Mouse (Mus musculus) kidney, embryonic 15.5 days (tissue): Measurements from ENCODE around the gene Slc48a1. TPM values are rescaled to one million over a fixed set of nuclear protein-coding genes. Genes with fewer than 3 reads are reported as not detected.

ENCODE experiments used
- ATAC-seq: fragments of 200-750 bp; cut with Nextera tagmentation; replicated peaks from 2 replicates; pipeline ENCODE4 v1.8.0; 2017; ENCODE audit warnings: moderate TSS enrichment; ENCODE audit not compliant: low FRiP score
- H3K27ac ChIP-seq: fragments of 300-500 bp; sonication (generic); 2 replicates; pipeline ENCODE4 v1.5.1; 2015; ENCODE audit warnings: mild to moderate bottlenecking, inconsistent platforms
- H3K27me3 ChIP-seq: fragments of 300-500 bp; sonication (generic); 2 replicates; pipeline ENCODE4 v1.6.1; 2015; ENCODE audit warnings: inconsistent platforms
- H3K36me3 ChIP-seq: fragments of 300-500 bp; sonication (generic); 2 replicates; pipeline ENCODE4 v1.6.1; 2015; ENCODE audit warnings: inconsistent platforms
- H3K4me1 ChIP-seq: fragments of 300-500 bp; sonication (generic); 2 replicates; pipeline ENCODE4 v1.6.1; 2015; ENCODE audit warnings: inconsistent platforms
- H3K4me2 ChIP-seq: fragments of 300-500 bp; sonication (generic); 2 replicates; pipeline ENCODE4 v1.6.1; 2015; ENCODE audit warnings: moderate library complexity, mild to moderate bottlenecking, inconsistent platforms
- H3K4me3 ChIP-seq: fragments of 300-500 bp; sonication (generic); replicated peaks from 2 replicates; pipeline ENCODE4 v1.5.1; 2015; ENCODE audit warnings: mild to moderate bottlenecking, inconsistent platforms
- H3K9ac ChIP-seq: fragments of 300-500 bp; sonication (generic); 2 replicates; pipeline ENCODE4 v1.6.1; 2015; ENCODE audit warnings: mild to moderate bottlenecking, inconsistent platforms
- H3K9me3 ChIP-seq: fragments of 300-500 bp; sonication (generic); replicated peaks from 2 replicates; pipeline ENCODE4 v1.6.1; 2016; ENCODE audit warnings: inconsistent platforms
- WGBS: fragments of 180-500 bp; shearing (Covaris S2); methylation state at CpG from one replicate; pipeline ENCODE4 v1.1.7; 2015; ENCODE audit warnings: mixed read lengths; 5-methylcytosine and 5-hydroxymethylcytosine counted together
- polyA plus RNA-seq: library from polyadenylated mRNA; unstranded; fragments of >200 nt; fragmentation: Nextera tagmentation; extraction: Ambion mirVana; gene quantifications from 2 replicates; pipeline ENCODE4 v1.2.1, GENCODE M21; 2015

Slc48a1 gene
- polyA plus RNA-seq, 1 experiment from 2014 or later = 58.8 TPM

DNA sequence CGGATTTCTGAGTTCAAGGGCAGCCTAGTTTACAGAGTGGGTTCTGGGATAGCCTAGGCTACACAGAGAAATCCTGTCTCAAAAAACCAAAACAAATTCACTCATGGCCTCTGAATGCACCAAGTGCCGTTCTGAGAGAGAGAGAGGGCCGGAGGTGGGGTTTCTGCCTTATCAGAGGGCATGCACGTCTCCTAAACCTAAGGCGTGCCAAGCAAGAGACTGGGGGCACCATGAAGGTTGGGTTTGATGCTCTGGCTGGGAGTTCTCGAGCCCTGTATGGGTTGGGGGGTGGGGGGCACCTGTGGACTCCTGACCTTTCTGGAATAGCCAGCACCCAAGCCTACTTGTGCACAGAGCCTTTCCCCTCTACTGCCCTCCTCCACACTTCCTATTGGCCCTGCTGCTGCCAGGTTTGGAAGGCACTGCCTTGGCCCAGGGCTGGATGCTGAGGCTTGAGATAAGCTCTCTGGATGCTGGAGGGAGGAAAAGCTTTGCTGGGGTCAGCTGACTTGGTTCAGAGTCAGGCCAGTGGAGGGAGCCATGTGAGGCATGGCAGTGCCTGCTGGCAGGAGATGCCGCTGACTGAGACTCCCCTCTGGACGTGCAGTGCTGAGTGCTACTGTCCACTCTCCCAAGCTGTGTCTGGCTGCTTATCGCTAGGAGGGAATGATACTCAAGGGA lies 7.6 kb downstream of the Slc48a1 start:
- no peak overlapping the region for H3K9ac ChIP-seq
- peaks cover 5% of the 10 kb centered on the region; the same call in 1 of the 2 replicates for H3K36me3 ChIP-seq
- H3K9me3 ChIP-seq = no peaks in the 10 kb centered on the region
- H3K27me3 ChIP-seq = peaks cover 6% of the 10 kb centered on the region; the same call in 1 of the 2 replicates
- H3K4me1 ChIP-seq = peaks cover 69% of the 10 kb centered on the region
- no peak overlapping the region for H3K27ac ChIP-seq
- no peak overlapping the region for H3K4me3 ChIP-seq
- ATAC-seq = no peak
- 83% methylated on average over 9 of the region's 9 CpGs for WGBS
- H3K4me2 ChIP-seq = no peak overlapping the region

DNA sequence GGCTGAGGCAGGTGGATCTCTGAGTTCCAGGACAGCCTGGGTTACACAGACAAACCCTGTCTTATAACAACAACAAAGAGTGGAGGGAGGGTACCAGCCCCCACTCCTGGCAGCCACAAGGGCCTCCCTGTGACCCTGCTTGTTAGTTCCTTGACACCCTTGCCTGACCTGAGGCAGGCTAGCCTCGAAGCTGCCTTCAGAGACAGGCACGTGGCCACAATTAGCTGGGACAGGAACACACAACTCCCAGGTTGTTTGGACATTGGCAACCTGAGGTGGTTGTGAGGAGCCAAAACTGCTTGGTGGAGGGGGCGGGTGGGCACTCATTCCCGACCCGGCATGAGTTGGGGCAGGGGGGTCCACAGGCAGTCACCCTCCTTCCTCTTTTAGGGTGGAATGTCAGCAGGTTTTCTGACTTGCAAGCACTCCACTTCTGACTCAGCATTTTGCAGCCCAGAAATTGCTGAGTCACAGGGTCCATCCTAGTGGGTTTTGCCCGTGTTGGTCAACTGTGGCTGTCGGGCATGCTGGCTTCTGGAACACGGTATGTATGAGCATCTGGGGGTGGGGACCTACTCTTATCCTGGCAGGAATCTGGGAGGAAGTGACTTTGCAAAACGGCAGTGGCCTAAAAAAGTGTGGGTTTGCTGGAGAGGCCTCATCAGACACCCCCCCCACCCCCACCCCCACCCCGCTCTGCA lies 8.2 kb downstream of the Slc48a1 start:
- Histone ChIP-seq H3K4me2 (no peak overlapping the region), H3K9ac (no peak overlapping the region), H3K27ac (no peak overlapping the region), H3K4me3 (no peak overlapping the region), H3K4me1 (peaks cover 63% of the 10 kb centered on the region), H3K27me3 (peaks cover 6% of the 10 kb centered on the region; the same call in 1 of the 2 replicates), H3K9me3 (no peaks in the 10 kb centered on the region), H3K36me3 (peaks cover 11% of the 10 kb centered on the region; the same call in 1 of the 2 replicates)
- no peak for ATAC-seq
- 74% methylated on average over 10 of the region's 10 CpGs for WGBS

DNA sequence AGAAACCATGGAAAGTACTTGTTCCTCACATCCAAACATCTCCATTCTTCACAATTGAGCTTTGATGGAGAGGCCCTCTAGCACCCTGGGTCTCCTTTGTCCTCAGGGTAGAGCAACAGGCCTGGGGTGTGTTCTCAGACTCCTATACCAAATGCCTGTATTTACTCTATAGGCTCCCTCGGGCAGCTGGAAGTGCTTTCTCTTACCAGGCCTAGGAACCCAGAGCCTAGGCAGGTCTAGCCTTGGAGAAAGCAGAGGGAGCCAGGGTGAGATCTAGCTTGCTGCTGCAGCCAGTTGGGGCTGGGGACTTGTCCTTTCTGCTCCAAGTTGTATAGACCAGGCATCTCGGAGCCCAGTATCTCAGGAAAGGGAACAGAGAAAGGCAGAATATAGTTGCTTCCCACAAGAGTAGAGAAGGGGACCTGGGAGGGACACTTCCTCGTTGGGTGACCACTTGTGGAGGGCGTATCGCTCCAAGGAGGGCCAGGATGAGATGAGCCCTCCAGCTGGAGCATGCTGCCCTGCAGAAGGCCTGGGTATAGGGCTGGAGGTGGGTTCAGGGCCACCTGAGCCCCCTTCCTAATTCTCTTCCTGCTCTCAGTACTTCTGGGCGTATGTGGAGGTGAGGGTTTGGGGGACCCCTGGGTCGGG lies 9.0 kb downstream of the Slc48a1 start:
- Histone ChIP-seq H3K9ac (no peak overlapping the region), H3K27ac (no peak overlapping the region), H3K36me3 (peaks cover 18% of the 10 kb centered on the region), H3K9me3 (no peaks in the 10 kb centered on the region), H3K27me3 (peaks cover 6% of the 10 kb centered on the region; the same call in 1 of the 2 replicates), H3K4me1 (peaks cover 56% of the 10 kb centered on the region), H3K4me3 (no peak overlapping the region), H3K4me2 (no peak overlapping the region)
- WGBS = 76% methylated on average over 7 of the region's 7 CpGs
- no peak for ATAC-seq

DNA sequence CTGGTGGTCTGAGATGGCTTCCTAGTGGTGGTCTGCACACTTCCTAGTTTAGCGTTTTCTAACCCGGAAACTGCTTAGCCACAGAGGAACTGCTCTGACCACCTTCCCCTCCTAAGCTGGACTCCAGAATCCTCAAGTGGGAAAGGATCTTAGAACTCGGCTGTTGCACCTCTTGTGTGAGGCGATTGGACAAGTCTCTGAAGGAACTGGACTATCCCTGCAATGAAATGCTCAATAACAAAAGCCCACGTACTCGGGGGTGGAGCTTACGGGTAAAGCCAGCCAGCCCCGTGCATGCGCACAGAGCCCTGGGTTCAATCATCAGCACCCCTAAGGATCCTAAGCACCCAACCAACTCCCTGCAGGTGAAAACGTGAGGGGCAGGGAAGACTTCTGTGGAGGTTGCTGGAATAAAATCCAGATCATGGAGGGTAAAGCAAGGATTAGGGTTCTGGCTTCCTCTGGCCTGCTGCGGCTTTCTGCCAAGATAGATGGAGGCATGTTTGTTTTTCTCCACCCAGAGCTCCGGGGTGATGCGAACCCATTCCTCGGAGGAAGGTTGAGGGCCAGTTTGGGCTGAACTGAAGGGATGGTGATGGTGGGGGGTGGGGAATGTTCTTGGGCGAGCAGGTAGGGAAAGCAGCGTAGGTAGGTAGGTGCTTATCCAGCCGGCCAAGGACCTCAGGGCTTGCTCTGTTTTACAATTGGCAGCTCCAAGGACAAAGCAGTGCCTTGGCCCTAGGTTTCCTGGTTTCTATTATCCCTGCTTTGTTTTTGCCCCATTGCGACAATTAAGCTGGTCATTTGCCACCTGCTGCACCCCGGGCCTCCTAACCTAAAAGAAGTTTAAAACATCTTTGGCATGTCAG lies 9.7 kb downstream of the Slc48a1 start:
- Histone ChIP-seq H3K4me2 (no peak overlapping the region), H3K4me1 (peaks cover 49% of the 10 kb centered on the region), H3K27me3 (peaks cover 6% of the 10 kb centered on the region; the same call in 1 of the 2 replicates), H3K9me3 (no peaks in the 10 kb centered on the region), H3K27ac (0 out of 2 replicates have a peak overlapping the region, but pooled peaks have one; percentile 14), H3K9ac (no peak overlapping the region), H3K36me3 (peaks cover 25% of the 10 kb centered on the region), H3K4me3 (no peak overlapping the region)
- 67% methylated on average over 19 of the region's 19 CpGs for WGBS
- ATAC-seq = no peak

DNA sequence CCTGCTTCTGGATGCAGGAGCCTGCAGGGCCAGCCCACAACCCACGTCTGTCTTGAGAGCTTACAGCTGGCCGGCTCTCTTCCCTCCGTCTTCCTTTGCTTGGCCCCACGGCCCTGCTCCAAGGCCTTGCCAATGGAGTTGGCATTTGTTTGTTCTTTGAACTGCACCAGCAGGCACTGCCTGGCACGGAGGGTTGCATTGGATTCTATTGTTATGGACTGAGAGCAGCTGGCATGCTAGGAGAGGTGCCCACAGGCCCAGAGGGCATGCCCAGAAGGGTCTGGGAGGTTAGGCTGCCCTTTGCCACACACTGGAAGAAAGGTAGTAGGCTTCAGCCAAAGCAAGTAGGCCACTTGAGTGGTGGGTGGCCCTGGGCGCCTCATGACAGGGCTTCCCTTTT lies 10.5 kb downstream of the Slc48a1 start:
- no peak overlapping the region for H3K4me3 ChIP-seq
- peaks cover 46% of the 10 kb centered on the region for H3K4me1 ChIP-seq
- H3K9me3 ChIP-seq = no peaks in the 10 kb centered on the region
- ATAC-seq = no peak
- peaks cover 33% of the 10 kb centered on the region for H3K36me3 ChIP-seq
- 0 out of 2 replicates have a peak overlapping the region, but pooled peaks have one; percentile 2 for H3K9ac ChIP-seq
- 46% methylated on average over 6 of the region's 6 CpGs for WGBS
- H3K27me3 ChIP-seq = peaks cover 6% of the 10 kb centered on the region; the same call in 1 of the 2 replicates
- H3K4me2 ChIP-seq = no peak overlapping the region
- peak overlapping the region; percentile 14 for H3K27ac ChIP-seq

DNA sequence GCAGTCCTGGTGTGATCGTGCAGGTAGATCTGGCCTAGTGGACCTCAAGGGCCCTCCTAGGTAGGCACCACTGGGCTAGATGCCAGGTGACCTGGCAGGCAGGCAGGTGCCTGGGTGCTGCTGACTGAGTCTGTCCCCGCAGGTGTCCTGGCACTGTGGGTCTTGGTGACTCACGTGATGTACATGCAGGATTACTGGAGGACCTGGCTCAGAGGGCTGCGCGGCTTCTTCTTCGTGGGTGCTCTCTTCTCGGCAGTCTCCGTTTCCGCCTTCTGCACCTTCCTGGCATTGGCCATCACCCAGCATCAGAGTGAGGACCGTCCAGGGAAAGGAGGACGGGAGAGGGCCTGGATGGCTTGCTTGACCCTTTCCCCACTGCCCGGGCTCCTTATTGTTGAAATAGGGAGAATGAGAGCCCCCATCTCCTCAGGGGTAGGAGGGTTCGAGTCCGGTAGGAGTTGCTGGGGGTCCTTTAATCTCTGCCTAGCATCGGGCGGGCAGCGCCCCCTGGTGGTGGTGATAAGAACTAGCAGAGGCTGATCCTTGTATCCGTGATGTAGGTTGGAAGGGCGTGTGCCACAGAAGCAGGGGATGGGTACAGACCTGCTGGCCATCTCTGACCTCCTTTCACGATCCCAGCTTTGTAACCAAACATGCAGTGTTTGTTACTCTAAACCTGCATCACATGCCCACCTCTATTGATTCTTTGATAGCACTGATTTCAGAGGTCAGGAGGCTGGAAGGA lies 11.6 kb downstream of the Slc48a1 start:
- Histone ChIP-seq H3K36me3 (peaks cover 44% of the 10 kb centered on the region), H3K27ac (no peak overlapping the region), H3K9ac (no peak overlapping the region), H3K4me3 (no peak overlapping the region), H3K4me2 (no peak overlapping the region), H3K9me3 (no peaks in the 10 kb centered on the region), H3K4me1 (peaks cover 36% of the 10 kb centered on the region), H3K27me3 (peaks cover under 1% of the 10 kb centered on the region; the same call in 1 of the 2 replicates)
- 57% methylated on average over 20 of the region's 20 CpGs for WGBS
- 0 out of 2 replicates have a peak, but pooled peaks have one; percentile 8 for ATAC-seq

DNA sequence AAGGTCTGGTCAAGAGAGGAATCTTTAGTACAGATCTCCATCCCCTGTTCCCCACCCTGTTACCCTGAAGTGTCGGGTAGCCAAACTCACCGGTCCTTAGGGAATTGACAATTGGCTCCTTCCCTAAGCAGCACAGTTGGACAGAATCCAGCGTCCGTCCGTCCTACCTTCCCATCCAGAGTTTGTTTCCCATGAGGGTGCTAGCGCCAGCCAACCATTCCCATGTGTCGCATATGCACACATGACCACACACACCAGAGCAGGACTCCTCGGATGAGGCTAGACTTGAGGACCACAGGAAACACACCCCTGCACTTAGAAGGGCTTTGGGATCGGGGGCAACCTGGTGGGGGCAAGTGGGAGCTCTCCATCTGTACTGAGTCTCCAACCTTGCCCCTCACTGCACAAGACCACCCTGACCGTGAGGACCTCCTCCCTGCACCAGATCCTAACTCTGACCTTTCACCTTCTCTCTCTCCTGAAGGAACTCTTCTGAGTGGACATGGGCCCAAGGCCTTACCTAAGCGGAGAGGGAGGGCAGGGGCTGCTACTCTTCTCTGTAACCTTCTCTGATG lies 12.9 kb downstream of the Slc48a1 start:
- Histone ChIP-seq H3K9me3 (no peaks in the 10 kb centered on the region), H3K4me2 (no peak overlapping the region), H3K36me3 (peaks cover 57% of the 10 kb centered on the region), H3K27me3 (no peaks in the 10 kb centered on the region), H3K27ac (no peak overlapping the region), H3K4me1 (peaks cover 28% of the 10 kb centered on the region), H3K9ac (no peak overlapping the region), H3K4me3 (no peak overlapping the region)
- no peak for ATAC-seq
- 90% methylated on average over 11 of the region's 11 CpGs for WGBS

DNA sequence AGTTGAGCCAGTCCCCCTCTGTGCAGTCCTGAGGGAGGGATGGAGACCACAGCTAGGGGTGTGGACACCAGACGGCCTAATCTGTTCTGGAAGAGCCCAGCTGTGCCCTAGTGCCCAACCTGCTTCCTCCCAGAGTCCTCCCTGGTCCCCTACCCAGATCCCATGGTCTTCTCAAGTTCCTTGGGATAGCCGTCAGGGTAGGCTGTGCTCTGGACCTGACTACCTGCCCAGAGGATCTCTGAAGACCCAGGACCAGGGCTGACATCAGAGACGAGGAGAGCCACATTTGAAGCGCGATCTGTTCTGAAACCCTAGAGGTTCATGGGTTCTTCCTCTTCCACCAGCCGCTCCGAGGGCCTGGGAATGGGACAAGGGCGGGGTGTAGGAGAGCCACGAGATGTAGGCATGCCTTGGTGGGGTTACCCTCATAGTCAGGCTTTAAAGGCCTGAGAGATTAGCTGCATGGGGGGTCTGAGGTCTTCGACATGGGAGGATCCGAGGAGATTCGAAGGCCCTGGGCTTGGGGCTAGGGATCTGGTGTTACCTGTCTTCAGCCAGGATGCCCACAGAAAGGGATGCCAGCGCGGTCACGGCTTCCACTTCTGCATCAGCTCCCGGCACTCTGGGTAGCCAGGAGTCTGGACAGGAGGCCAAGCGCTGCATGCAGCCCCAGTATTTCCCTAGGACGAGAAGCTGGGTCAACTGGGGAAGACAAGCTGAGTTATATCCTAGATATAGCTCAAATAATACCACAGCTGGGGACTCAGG lies 15.2 kb downstream of the Slc48a1 start:
- Histone ChIP-seq H3K4me3 (no peak overlapping the region), H3K27me3 (no peaks in the 10 kb centered on the region), H3K4me2 (no peak overlapping the region), H3K27ac (no peak overlapping the region), H3K4me1 (peaks cover 6% of the 10 kb centered on the region; the same call in 1 of the 2 replicates), H3K9ac (no peak overlapping the region), H3K9me3 (no peaks in the 10 kb centered on the region), H3K36me3 (peaks cover 81% of the 10 kb centered on the region)
- no peak for ATAC-seq
- WGBS = 92% methylated on average over 18 of the region's 18 CpGs

DNA sequence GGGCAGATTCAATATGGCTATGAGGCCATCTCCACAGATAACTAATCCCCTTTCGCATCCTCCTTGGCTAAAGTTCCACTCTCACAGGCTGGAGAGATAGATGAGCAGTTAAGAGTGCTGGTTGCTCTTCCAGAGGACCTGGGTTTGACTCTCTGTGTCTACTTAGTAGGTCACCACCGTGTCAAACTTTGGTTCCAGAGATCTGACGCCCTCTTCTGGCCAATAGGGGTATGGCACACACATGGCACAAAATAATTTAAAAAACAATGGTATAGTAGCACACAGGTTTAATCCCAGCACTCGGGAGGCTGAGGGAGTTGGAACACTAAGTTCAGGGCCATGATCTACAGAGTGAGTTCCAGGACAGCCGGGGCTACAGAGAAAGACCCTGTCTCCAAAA lies 15.9 kb downstream of the Slc48a1 start:
- peaks cover 88% of the 10 kb centered on the region for H3K36me3 ChIP-seq
- no peaks in the 10 kb centered on the region for H3K4me1 ChIP-seq
- no peaks in the 10 kb centered on the region for H3K27me3 ChIP-seq
- no peak overlapping the region for H3K27ac ChIP-seq
- H3K4me2 ChIP-seq = no peak overlapping the region
- H3K9me3 ChIP-seq = no peaks in the 10 kb centered on the region
- no peak for ATAC-seq
- no peak overlapping the region for H3K9ac ChIP-seq
- H3K4me3 ChIP-seq = no peak overlapping the region
- 74% methylated on average over 5 of the region's 5 CpGs for WGBS

DNA sequence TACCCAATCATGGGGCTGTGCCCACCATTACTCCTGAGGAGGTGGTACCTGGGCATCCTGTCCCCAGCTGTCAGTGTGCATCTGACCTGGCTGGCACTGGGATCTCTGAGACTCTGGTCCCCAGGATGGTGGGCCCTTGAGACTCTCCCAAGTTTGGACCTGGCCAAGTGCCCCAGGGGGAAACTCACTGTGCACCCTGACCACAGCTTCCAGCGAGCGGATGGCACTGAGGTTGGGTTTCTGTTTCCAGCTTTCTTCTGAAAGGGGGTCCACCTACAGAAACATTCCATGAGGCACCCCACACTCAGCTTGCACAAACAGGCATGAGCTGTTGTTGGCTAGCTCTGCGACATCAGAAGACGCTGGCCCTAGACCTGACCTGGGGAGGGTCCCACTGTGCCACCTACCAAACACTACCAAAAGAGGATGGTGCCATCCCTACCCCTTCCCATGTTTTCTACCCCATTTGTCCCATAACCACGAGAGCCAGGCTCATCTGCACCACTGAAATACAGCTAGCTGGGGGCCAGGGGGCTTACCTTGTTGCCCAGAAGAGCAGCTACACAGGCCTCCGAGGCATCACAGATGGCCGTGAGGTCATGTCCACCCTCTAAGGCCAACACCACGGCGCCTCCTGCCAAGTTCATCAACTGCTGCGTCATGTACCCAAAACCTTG lies 17.4 kb downstream of the Slc48a1 start:
- Histone ChIP-seq H3K9ac (no peak overlapping the region), H3K9me3 (no peaks in the 10 kb centered on the region), H3K27ac (no peak overlapping the region), H3K4me1 (no peaks in the 10 kb centered on the region), H3K4me2 (no peak overlapping the region), H3K36me3 (peaks cover 99% of the 10 kb centered on the region), H3K4me3 (no peak overlapping the region), H3K27me3 (no peaks in the 10 kb centered on the region)
- ATAC-seq = no peak
- 96% methylated on average over 10 of the region's 10 CpGs for WGBS
